Mouse (Mus musculus): ENCODE data around the gene Zbtb44. TPM values are rescaled to one million over a fixed set of nuclear protein-coding genes. Genes with fewer than 3 reads are reported as not detected.
"Not testable (repeated sequence)": the region's sequence is repeated elsewhere in the genome, so short reads cannot be mapped to it uniquely, and the experiment has no call there.

Gene Zbtb44
- polyA plus RNA-seq, 1 experiment from 2014 or later = 4.1 TPM

- H3K27ac ChIP-seq (ENCODE audit: low read length) = 0 out of 2 replicates have a peak overlapping the region, but pooled peaks have one; percentile 94
- H3K36me3 ChIP-seq (ENCODE audit: control insufficient read depth, insufficient read depth, low read length) = no peaks in the 10 kb centered on the region
- H3K4me1 ChIP-seq (ENCODE audit: control insufficient read depth, insufficient read depth, low read length) = peaks cover 16% of the 10 kb centered on the region
- no peaks in the 10 kb centered on the region for H3K27me3 ChIP-seq (ENCODE audit: control insufficient read depth, insufficient read depth, low read depth, low read length)
- H3K9me3 ChIP-seq (replicated peaks; ENCODE audit: control insufficient read depth, low read length, poor library complexity, severe bottlenecking) = no peaks in the 10 kb centered on the region
- no peak for ATAC-seq
- H3K4me2 ChIP-seq (ENCODE audit: low read length) = peak overlapping the region; percentile 96
- 21% methylated on average over 8 of the region's 8 CpGs for WGBS
- H3K4me3 ChIP-seq (ENCODE audit: low read depth, low read length) = peak overlapping the region; percentile 92
- peak overlapping the region; percentile 94 for H3K9ac ChIP-seq (ENCODE audit: low read depth, low read length)
These were observed 985 bp downstream of the Zbtb44 start for GRCm38 (mm10) chr9:31031414-31031843.

- H3K27ac ChIP-seq (ENCODE audit: low read length) = no peak overlapping the region
- peaks cover 16% of the 10 kb centered on the region for H3K4me1 ChIP-seq (ENCODE audit: control insufficient read depth, insufficient read depth, low read length)
- H3K27me3 ChIP-seq (ENCODE audit: control insufficient read depth, insufficient read depth, low read depth, low read length) = no peaks in the 10 kb centered on the region
- H3K4me2 ChIP-seq (ENCODE audit: low read length) = peak overlapping the region; percentile 33; the same call in 1 of the 2 replicates
- H3K4me3 ChIP-seq (ENCODE audit: low read depth, low read length) = no peak overlapping the region
- no peaks in the 10 kb centered on the region for H3K9me3 ChIP-seq (replicated peaks; ENCODE audit: control insufficient read depth, low read length, poor library complexity, severe bottlenecking)
- ATAC-seq = no peak
- no peaks in the 10 kb centered on the region for H3K36me3 ChIP-seq (ENCODE audit: control insufficient read depth, insufficient read depth, low read length)
- H3K9ac ChIP-seq (ENCODE audit: low read depth, low read length) = no peak overlapping the region
These were observed 2.1 kb downstream of the Zbtb44 start for GRCm38 (mm10) chr9:31032546-31032945.

- ATAC-seq = no peak
- no peak overlapping the region for H3K9ac ChIP-seq (ENCODE audit: low read depth, low read length)
- 97% methylated on average over 5 of the region's 5 CpGs for WGBS
- no peaks in the 10 kb centered on the region for H3K27me3 ChIP-seq (ENCODE audit: control insufficient read depth, insufficient read depth, low read depth, low read length)
- H3K9me3 ChIP-seq (replicated peaks; ENCODE audit: control insufficient read depth, low read length, poor library complexity, severe bottlenecking) = no peaks in the 10 kb centered on the region
- H3K4me2 ChIP-seq (ENCODE audit: low read length) = no peak overlapping the region
- H3K4me3 ChIP-seq (ENCODE audit: low read depth, low read length) = no peak overlapping the region
- H3K27ac ChIP-seq (ENCODE audit: low read length) = no peak overlapping the region
- no peaks in the 10 kb centered on the region for H3K36me3 ChIP-seq (ENCODE audit: control insufficient read depth, insufficient read depth, low read length)
- no peaks in the 10 kb centered on the region for H3K4me1 ChIP-seq (ENCODE audit: control insufficient read depth, insufficient read depth, low read length)
These were observed 19.8 kb downstream of the Zbtb44 start for GRCm38 (mm10) chr9:31050208-31050607.

- H3K9ac ChIP-seq (ENCODE audit: low read depth, low read length); H3K4me3 ChIP-seq (ENCODE audit: low read depth, low read length); H3K27me3 ChIP-seq (ENCODE audit: control insufficient read depth, insufficient read depth, low read depth, low read length); H3K4me1 ChIP-seq (ENCODE audit: control insufficient read depth, insufficient read depth, low read length); H3K27ac ChIP-seq (ENCODE audit: low read length); H3K4me2 ChIP-seq (ENCODE audit: low read length); H3K9me3 ChIP-seq (replicated peaks; ENCODE audit: control insufficient read depth, low read length, poor library complexity, severe bottlenecking); H3K36me3 ChIP-seq (ENCODE audit: control insufficient read depth, insufficient read depth, low read length); ATAC-seq: not testable (repeated sequence)
- 92% methylated on average over 6 of the region's 6 CpGs for WGBS
These were observed 21.1 kb downstream of the Zbtb44 start for GRCm38 (mm10) chr9:31051509-31051908.

- no peak for ATAC-seq
- WGBS = 86% methylated on average over 2 of the region's 2 CpGs
- H3K4me3 ChIP-seq (ENCODE audit: low read depth, low read length) = no peak overlapping the region
These were observed 28.3 kb downstream of the Zbtb44 start for GRCm38 (mm10) chr9:31058723-31059122.

GRCm38 (mm10) chr9:31070706-31071105, 40.3 kb downstream of the Zbtb44 start:
- Histone ChIP-seq H3K4me3 (ENCODE audit: low read depth, low read length) (no peak overlapping the region), H3K4me1 (ENCODE audit: control insufficient read depth, insufficient read depth, low read length) (no peaks in the 10 kb centered on the region), H3K27ac (ENCODE audit: low read length) (no peak overlapping the region), H3K9me3 (replicated peaks; ENCODE audit: control insufficient read depth, low read length, poor library complexity, severe bottlenecking) (no peaks in the 10 kb centered on the region), H3K4me2 (ENCODE audit: low read length) (no peak overlapping the region), H3K27me3 (ENCODE audit: control insufficient read depth, insufficient read depth, low read depth, low read length) (no peaks in the 10 kb centered on the region), H3K9ac (ENCODE audit: low read depth, low read length) (no peak overlapping the region), H3K36me3 (ENCODE audit: control insufficient read depth, insufficient read depth, low read length) (0 out of 2 replicates have a peak, but pooled peaks cover 3% of the 10 kb centered on the region)
- no peak for ATAC-seq
- 98% methylated on average over 7 of the region's 8 CpGs for WGBS

More at GRCm38 (mm10) chr9:31058723-31059122, 28.3 kb downstream of the Zbtb44 start:
- Histone ChIP-seq H3K27me3 (ENCODE audit: control insufficient read depth, insufficient read depth, low read depth, low read length) (no peaks in the 10 kb centered on the region), H3K4me1 (ENCODE audit: control insufficient read depth, insufficient read depth, low read length) (no peaks in the 10 kb centered on the region), H3K9ac (ENCODE audit: low read depth, low read length) (no peak overlapping the region), H3K36me3 (ENCODE audit: control insufficient read depth, insufficient read depth, low read length) (peaks cover 9% of the 10 kb centered on the region; the same call in 1 of the 2 replicates), H3K9me3 (replicated peaks; ENCODE audit: control insufficient read depth, low read length, poor library complexity, severe bottlenecking) (no peaks in the 10 kb centered on the region), H3K27ac (ENCODE audit: low read length) (no peak overlapping the region), H3K4me2 (ENCODE audit: low read length) (no peak overlapping the region)

- Histone ChIP-seq H3K4me2 (ENCODE audit: low read length) (no peak overlapping the region), H3K27ac (ENCODE audit: low read length) (no peak overlapping the region), H3K27me3 (ENCODE audit: control insufficient read depth, insufficient read depth, low read depth, low read length) (no peaks in the 10 kb centered on the region), H3K9ac (ENCODE audit: low read depth, low read length) (no peak overlapping the region), H3K9me3 (replicated peaks; ENCODE audit: control insufficient read depth, low read length, poor library complexity, severe bottlenecking) (no peaks in the 10 kb centered on the region), H3K4me1 (ENCODE audit: control insufficient read depth, insufficient read depth, low read length) (no peaks in the 10 kb centered on the region), H3K4me3 (ENCODE audit: low read depth, low read length) (no peak overlapping the region), H3K36me3 (ENCODE audit: control insufficient read depth, insufficient read depth, low read length) (0 out of 2 replicates have a peak, but pooled peaks cover 3% of the 10 kb centered on the region)
- WGBS = 94% methylated on average over 5 of the region's 5 CpGs
- no peak for ATAC-seq
These were observed 41.8 kb downstream of the Zbtb44 start for GRCm38 (mm10) chr9:31072256-31072655.

GRCm38 (mm10) chr9:31073797-31074196, 43.4 kb downstream of the Zbtb44 start:
- Histone ChIP-seq H3K4me2 (ENCODE audit: low read length) (no peak overlapping the region), H3K27me3 (ENCODE audit: control insufficient read depth, insufficient read depth, low read depth, low read length) (no peaks in the 10 kb centered on the region), H3K9ac (ENCODE audit: low read depth, low read length) (no peak overlapping the region), H3K27ac (ENCODE audit: low read length) (no peak overlapping the region), H3K36me3 (ENCODE audit: control insufficient read depth, insufficient read depth, low read length) (0 out of 2 replicates have a peak, but pooled peaks cover under 1% of the 10 kb centered on the region), H3K4me1 (ENCODE audit: control insufficient read depth, insufficient read depth, low read length) (no peaks in the 10 kb centered on the region), H3K4me3 (ENCODE audit: low read depth, low read length) (no peak overlapping the region), H3K9me3 (replicated peaks; ENCODE audit: control insufficient read depth, low read length, poor library complexity, severe bottlenecking) (no peaks in the 10 kb centered on the region)
- 83% methylated on average over 7 of the region's 7 CpGs for WGBS
- no peak for ATAC-seq

GRCm38 (mm10) chr9:31074836-31075235, 44.4 kb downstream of the Zbtb44 start:
- Histone ChIP-seq H3K4me1 (ENCODE audit: control insufficient read depth, insufficient read depth, low read length) (no peaks in the 10 kb centered on the region), H3K4me3 (ENCODE audit: low read depth, low read length) (no peak overlapping the region), H3K9ac (ENCODE audit: low read depth, low read length) (no peak overlapping the region), H3K36me3 (ENCODE audit: control insufficient read depth, insufficient read depth, low read length) (no peaks in the 10 kb centered on the region), H3K4me2 (ENCODE audit: low read length) (no peak overlapping the region), H3K27me3 (ENCODE audit: control insufficient read depth, insufficient read depth, low read depth, low read length) (no peaks in the 10 kb centered on the region), H3K27ac (ENCODE audit: low read length) (no peak overlapping the region), H3K9me3 (replicated peaks; ENCODE audit: control insufficient read depth, low read length, poor library complexity, severe bottlenecking) (no peaks in the 10 kb centered on the region)
- no peak for ATAC-seq
- WGBS = 87% methylated on average over 10 of the region's 10 CpGs

All from midbrain, embryonic 16.5 days (tissue).